Mouse (Mus musculus): ENCODE measurements around the gene Slc25a29. TPM values are rescaled to one million over a fixed set of nuclear protein-coding genes. Genes with fewer than 3 reads are reported as not detected.
"Not testable (repeated sequence)": the region's sequence is repeated elsewhere in the genome, so short reads cannot be mapped to it uniquely, and the experiment has no call there.

Slc25a29 gene
- polyA plus RNA-seq (2015; fragmentation: Nextera tagmentation; extraction: Ambion mirVana), result 14.8 and 16.4 TPM in 2 replicates

DNA sequence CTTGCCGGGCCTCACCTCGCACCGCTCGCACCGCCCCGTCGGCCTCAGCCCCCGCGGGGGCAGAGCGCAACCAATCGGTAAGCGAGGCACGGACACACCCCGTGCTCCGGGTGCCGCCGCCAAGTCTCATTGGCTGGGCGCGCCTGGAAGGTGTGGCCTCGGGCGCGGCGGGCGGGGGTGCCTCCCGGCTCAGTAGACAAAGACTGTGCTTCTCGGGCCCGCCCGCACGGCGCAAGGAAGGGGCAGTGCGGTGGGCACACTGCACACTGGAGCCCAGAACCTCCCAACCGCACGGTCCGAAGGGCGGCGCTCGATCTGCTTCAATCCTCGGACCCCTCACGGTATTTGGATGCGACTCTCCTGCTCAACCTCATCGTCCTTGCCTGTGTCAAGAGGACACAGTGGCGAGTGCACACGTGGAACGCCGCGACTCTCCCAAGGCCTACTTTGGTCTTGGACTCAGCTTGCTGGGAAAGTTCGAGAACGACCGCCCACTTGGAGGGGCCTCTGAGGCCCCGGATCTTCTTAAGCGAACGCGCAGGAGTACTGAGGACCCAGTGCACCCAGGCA, at the start of gene Slc25a29, which contains the start of gene Slc25a47:
Slc25a29 (minus strand) TSS at position 44 of the 570 bp plus-strand sequence.
Slc25a47 (plus strand) TSS at position 207 of the 570 bp plus-strand sequence.
- DNase-seq (ENCODE audit: low spot score), result peak; percentile 94

DNA sequence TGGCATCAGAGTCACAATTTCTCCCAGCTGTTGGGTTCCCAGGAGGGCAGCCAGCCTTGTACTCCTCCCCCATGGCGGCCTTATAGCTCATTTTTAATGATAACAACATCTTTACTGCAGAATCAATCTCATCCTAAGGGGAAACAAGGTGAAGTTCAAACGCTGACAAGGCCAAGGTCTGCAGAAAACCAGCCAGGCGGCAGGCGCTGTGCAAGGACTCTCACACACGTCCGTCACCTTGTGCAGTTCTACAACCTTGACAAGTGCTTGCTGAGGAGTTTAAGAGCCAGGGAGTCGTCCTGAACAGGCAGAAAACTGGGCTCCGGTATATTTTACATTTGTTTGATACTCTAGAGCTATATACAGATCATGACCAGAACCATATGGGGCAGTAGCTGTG, 47.1 kb upstream of the Slc25a29 start:
- no peak for DNase-seq (ENCODE audit: low spot score)

DNA sequence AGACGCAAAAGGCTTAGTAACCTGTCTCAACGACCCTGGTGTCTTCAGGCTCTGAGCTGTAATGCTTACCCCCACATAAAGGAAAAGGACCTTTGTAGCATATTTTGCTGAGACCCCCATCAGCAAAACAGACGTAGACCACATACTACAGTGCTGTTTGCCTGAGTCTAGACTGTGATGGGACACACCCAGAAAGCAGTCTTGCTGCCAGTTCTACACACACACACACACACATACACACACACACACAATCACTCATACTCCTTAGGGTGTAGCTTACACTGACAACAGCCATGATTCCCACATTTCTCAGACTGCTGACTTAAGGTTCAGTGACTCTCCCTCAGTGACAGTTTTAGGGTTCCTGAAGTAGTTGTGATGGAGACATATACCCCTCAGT, 45.5 kb upstream of the Slc25a29 start:
- DNase-seq (ENCODE audit: low spot score), result no peak

DNA sequence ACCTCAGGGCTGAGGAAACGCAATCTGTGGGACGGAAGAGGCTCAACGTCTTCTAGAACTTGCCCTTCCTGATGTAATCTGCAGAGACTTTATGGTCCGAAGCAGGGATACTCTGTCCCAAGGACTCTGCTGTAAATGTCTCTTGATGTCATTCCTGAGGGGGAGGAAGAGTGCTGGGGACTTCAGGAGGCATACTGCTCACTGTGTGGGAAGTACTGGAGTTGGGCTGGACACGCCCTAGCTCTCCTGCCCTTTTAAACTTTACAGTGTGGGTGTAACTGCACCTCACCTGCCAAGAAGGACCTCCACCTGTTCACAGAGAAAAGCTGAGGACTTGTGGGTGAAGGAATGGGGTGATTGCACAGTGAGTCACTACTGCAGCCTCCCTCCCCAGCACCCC, 44.9 kb upstream of the Slc25a29 start:
- no peak for DNase-seq (ENCODE audit: low spot score)

DNA sequence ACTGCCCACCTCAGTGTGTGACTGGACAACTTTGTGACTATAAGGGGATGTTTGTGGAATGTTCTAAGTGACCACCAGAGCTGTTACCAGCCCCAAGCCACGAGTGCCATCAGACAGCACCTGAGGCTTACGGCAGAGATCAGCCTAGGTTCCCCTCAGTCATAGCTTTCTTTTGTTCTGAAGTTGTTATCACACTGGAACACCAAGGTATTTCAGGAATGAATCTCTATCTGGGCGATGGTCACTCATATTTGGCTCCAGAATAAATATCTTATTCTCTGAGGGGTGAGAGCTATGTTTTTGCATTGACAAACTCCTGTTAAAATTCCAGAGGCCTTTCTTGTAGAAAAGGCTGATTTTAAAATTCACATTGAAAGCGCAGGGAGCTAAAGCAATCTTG, 43.5 kb upstream of the Slc25a29 start:
- DNase-seq (ENCODE audit: low spot score), result no peak

GRCm38 (mm10) chr12:108873122-108873521, 37.4 kb upstream of the Slc25a29 start:
- no peak for DNase-seq (ENCODE audit: low spot score)

DNA sequence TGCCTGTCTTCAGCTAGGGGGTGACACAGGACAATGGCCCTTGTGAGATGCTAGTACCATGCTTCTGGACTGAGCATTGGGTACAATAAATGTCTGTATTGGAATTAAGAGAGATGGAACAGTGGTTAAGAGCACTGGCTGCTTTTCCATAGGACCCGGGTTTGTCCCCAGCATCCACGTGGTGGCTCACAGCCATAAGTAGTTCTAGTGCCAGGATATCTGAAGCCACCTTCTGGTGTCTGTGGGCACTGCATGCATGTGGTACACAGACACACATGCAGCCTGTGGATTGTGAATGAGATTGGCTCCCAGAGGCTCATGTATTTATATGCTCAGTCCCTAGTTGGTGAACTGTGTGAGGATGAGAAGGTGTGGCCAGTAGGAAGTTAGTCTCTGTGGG, 33.9 kb upstream of the Slc25a29 start:
- peak; percentile 25 for DNase-seq (ENCODE audit: low spot score)

- DNase-seq (ENCODE audit: low spot score), result no peak
Observed at GRCm38 (mm10) chr12:108865007-108865494, 29.4 kb upstream of the Slc25a29 start.

GRCm38 (mm10) chr12:108858486-108858885, 22.8 kb upstream of the Slc25a29 start:
- no peak for DNase-seq (ENCODE audit: low spot score)

GRCm38 (mm10) chr12:108857589-108858184, 22.0 kb upstream of the Slc25a29 start:
- DNase-seq (ENCODE audit: low spot score), result no peak

GRCm38 (mm10) chr12:108857109-108857508, 21.4 kb upstream of the Slc25a29 start:
- no peak for DNase-seq (ENCODE audit: low spot score)

DNA sequence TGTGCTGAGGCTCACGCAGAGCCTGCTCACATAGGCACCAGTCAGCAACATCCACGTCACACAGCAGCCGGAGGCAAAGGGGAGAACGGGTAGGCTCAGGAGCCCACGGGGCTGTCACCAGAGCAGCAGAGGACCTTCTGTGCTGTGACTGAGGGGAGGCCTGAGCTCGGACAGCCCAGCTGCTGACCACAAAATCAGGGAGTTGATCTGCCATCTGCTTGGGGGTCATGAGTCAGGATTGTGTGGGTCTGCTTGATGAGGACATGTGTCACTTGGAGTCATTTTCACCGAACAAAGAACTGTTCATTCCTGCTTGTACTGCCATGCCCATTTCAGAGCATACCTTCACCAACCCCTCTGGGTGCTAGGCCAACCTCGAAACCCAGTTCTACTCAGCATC, 20.5 kb upstream of the Slc25a29 start:
- no peak for DNase-seq (ENCODE audit: low spot score)

DNA sequence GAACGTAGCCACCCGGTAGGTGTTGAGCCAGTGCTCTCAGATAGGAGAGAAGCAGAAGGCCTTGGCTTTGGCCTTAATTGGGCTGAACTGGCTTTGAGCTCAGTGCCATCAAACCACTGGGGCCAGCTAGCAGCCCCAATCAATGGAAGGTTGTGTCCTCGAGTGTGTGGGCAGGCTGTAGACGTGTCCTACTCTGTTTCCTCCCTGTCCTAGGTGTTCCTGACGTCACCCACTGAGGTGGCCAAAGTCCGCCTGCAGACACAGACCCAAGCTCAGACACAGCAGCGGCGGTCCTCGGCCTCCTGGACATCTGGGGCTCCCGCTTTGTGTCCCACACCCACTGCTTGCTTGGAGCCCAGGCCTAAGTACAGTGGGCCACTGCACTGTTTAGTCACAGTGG, 19.4 kb upstream of the Slc25a29 start:
- no peak for DNase-seq (ENCODE audit: low spot score)

DNA sequence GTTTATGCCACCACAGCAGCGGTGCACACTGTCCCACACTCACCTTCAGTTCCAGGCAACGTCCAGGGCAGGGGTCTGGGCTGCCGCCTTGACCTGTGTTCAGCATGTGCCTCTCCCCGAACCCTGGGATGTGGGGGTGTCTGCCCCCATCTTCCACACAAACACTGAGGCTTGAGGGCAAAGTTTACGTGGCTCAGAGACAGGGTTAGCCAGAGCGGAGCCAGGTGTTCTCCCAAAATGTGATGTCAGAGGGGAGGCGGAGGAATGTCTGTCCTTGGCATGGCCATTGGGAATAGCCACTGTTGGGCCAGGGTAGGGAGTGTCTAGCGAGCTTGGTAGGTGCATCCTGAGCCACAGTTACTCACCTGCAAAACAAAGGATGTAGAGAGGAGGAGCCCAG, 17.1 kb upstream of the Slc25a29 start:
- no peak for DNase-seq (ENCODE audit: low spot score)

- no peak for DNase-seq (ENCODE audit: low spot score)
Observed at GRCm38 (mm10) chr12:108850886-108851285, 15.2 kb upstream of the Slc25a29 start.

GRCm38 (mm10) chr12:108850129-108850528, 14.4 kb upstream of the Slc25a29 start:
- DNase-seq (ENCODE audit: low spot score), result no peak

- no peak for DNase-seq (ENCODE audit: low spot score)
Observed at GRCm38 (mm10) chr12:108849488-108850022, 13.9 kb upstream of the Slc25a29 start.

- DNase-seq (ENCODE audit: low spot score), result not testable (repeated sequence)
Observed at GRCm38 (mm10) chr12:108848033-108848432, 12.3 kb upstream of the Slc25a29 start.

GRCm38 (mm10) chr12:108842663-108843062, 7.0 kb upstream of the Slc25a29 start:
- no peak for DNase-seq (ENCODE audit: low spot score)

- DNase-seq (ENCODE audit: low spot score), result no peak
Observed at GRCm38 (mm10) chr12:108841181-108841580, 5.5 kb upstream of the Slc25a29 start.

GRCm38 (mm10) chr12:108836722-108837121, 1.0 kb upstream of the Slc25a29 start:
- no peak for DNase-seq (ENCODE audit: low spot score)

DNA sequence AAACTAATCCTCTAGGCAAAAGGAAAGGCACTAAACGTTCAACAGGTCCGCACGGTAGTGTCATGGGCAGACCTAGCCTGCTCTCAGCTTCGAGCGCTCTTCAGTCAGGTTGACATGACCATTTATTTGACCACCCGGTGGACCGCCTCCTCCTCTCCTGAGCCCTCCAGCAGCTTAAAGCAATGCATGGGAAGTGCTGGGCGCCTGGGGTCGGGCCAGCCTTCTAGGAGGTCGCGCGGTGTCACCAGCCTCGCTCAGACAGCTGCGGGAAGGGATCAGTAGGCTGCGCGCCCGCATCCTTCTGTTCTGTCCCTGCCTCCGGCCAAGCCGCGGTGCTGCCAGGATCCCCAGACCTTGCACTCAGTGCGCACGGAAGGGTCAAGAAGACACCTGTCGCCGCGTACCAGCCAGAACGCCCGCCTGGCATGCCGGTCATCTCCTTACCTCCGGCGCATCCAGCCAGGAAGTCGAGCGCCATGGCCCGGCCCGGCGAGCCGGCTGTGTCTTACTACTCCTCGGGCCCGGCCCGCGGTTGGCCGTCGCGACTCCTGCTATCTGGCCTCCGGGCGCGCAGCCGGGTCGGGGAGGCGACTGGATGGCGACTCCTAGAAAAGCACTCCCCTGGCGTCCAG, 359 bp downstream of the Slc25a29 start:
- DNase-seq (ENCODE audit: low spot score), result no peak
